Mouse (Mus musculus): ENCODE data around the gene Bend4.

The Bend4 gene

GRCm38 (mm10) chr5:67427443-67428360 is at the start of gene Bend4:
TSS of gene Bend4 (minus strand) at chr5:67428310.
- DNase-seq = peak; percentile 58 to 60

- peak; percentile 38 to 71 for DNase-seq
Measured at GRCm38 (mm10) chr5:67473723-67474122, 45.6 kb upstream of the Bend4 start.

- DNase-seq = no peak
Measured at GRCm38 (mm10) chr5:67473094-67473493, 45.0 kb upstream of the Bend4 start.

GRCm38 (mm10) chr5:67466866-67467530 is 38.9 kb upstream of the Bend4 start:
- DNase-seq = no peak

GRCm38 (mm10) chr5:67464899-67465298 is 36.8 kb upstream of the Bend4 start:
- DNase-seq = no peak

GRCm38 (mm10) chr5:67463636-67464035 is 35.5 kb upstream of the Bend4 start:
- DNase-seq = no peak

GRCm38 (mm10) chr5:67462331-67462730 is 34.2 kb upstream of the Bend4 start:
- DNase-seq = no peak

- no peak for DNase-seq
Measured at GRCm38 (mm10) chr5:67456841-67457240, 28.7 kb upstream of the Bend4 start.

- no peak for DNase-seq
Measured at GRCm38 (mm10) chr5:67454282-67454681, 26.2 kb upstream of the Bend4 start.

GRCm38 (mm10) chr5:67449957-67450630 is 22.0 kb upstream of the Bend4 start:
- DNase-seq = no peak

- no peak for DNase-seq
Measured at GRCm38 (mm10) chr5:67446526-67446925, 18.4 kb upstream of the Bend4 start.

GRCm38 (mm10) chr5:67444217-67445050 is 16.3 kb upstream of the Bend4 start:
- no peak for DNase-seq

- DNase-seq = no peak
Measured at GRCm38 (mm10) chr5:67442813-67443450, 14.8 kb upstream of the Bend4 start.

- no peak for DNase-seq
Measured at GRCm38 (mm10) chr5:67440563-67440962, 12.5 kb upstream of the Bend4 start.

GRCm38 (mm10) chr5:67437403-67437802 is 9.3 kb upstream of the Bend4 start:
- no peak for DNase-seq

- peak in 1 of 2 experiments; percentile 13 for DNase-seq
Measured at GRCm38 (mm10) chr5:67426478-67427442, 1.4 kb downstream of the Bend4 start.

GRCm38 (mm10) chr5:67426011-67426410 is 2.1 kb downstream of the Bend4 start:
- no peak for DNase-seq

GRCm38 (mm10) chr5:67424636-67425035 is 3.5 kb downstream of the Bend4 start:
- DNase-seq = no peak

GRCm38 (mm10) chr5:67423963-67424362 is 4.1 kb downstream of the Bend4 start:
- DNase-seq = no peak

GRCm38 (mm10) chr5:67423326-67423725 is 4.8 kb downstream of the Bend4 start:
- no peak for DNase-seq

GRCm38 (mm10) chr5:67419407-67419806 is 8.7 kb downstream of the Bend4 start:
- no peak for DNase-seq
